Mouse (Mus musculus) lung, embryonic 16.5 days (tissue): Measurements from ENCODE around the gene 4921517D22Rik. TPM values are rescaled to one million over a fixed set of nuclear protein-coding genes. Genes with fewer than 3 reads are reported as not detected.

ENCODE experiments used
- ATAC-seq: fragments of 200-750 bp; cut with Nextera tagmentation; 2 replicates; pipeline ENCODE4 v1.8.0; 2017; ENCODE audit warnings: low read depth, mild to moderate bottlenecking, moderate library complexity
- H3K27ac ChIP-seq: fragments of 300-500 bp; sonication (generic); 2 replicates; pipeline ENCODE4 v1.5.1; 2014; ENCODE audit warnings: mild to moderate bottlenecking, control low read depth, low read length
- H3K27me3 ChIP-seq: fragments of 300-500 bp; sonication (generic); 2 replicates; pipeline ENCODE4 v1.6.1; 2014; ENCODE audit warnings: low read depth, low read length, mixed read lengths; ENCODE audit not compliant: control insufficient read depth, insufficient read depth
- H3K36me3 ChIP-seq: fragments of 300-500 bp; sonication (generic); 2 replicates; pipeline ENCODE4 v1.6.1; 2014; ENCODE audit warnings: low read length; ENCODE audit not compliant: control insufficient read depth, insufficient read depth
- H3K4me1 ChIP-seq: fragments of 300-500 bp; sonication (generic); replicated peaks from 2 replicates; pipeline ENCODE4 v1.6.1; 2014; ENCODE audit warnings: low read length, mixed read lengths; ENCODE audit not compliant: control insufficient read depth, insufficient read depth
- H3K4me2 ChIP-seq: fragments of 300-500 bp; sonication (generic); 2 replicates; pipeline ENCODE4 v1.6.1; 2014; ENCODE audit warnings: low read depth, low read length, control low read depth
- H3K4me3 ChIP-seq: fragments of 300-500 bp; sonication (generic); 2 replicates; pipeline ENCODE4 v1.5.1; 2014; ENCODE audit warnings: mild to moderate bottlenecking, low read length, control low read depth
- H3K9ac ChIP-seq: fragments of 300-500 bp; sonication (generic); 2 replicates; pipeline ENCODE4 v1.6.1; 2014; ENCODE audit warnings: low read length, control low read depth
- H3K9me3 ChIP-seq: fragments of 300-500 bp; sonication (generic); 2 replicates; pipeline ENCODE4 v1.6.1; 2016; ENCODE audit warnings: low read length; ENCODE audit not compliant: control insufficient read depth
- whole genome bisulfite sequencing: fragments of 180-500 bp; shearing (Covaris S2); extraction: QIAGEN DNeasy Blood & Tissue Kit; methylation state at CpG from one replicate; pipeline ENCODE4 v1.1.7; 2014; 5-methylcytosine and 5-hydroxymethylcytosine counted together
- polyA plus RNA-seq: library from polyadenylated mRNA; unstranded; fragments of >200 nt; fragmentation: Nextera tagmentation; extraction: Ambion mirVana; gene quantifications from 2 replicates; pipeline ENCODE4 v1.2.1, GENCODE M21; 2015

Gene 4921517D22Rik
- polyA plus RNA-seq, 1 experiment from 2014 or later = not detected

- Histone ChIP-seq H3K27me3 (no peaks in the 10 kb centered on the region), H3K27ac (peak overlapping the region; percentile 36), H3K4me1 (no peaks in the 10 kb centered on the region), H3K4me3 (no peak overlapping the region), H3K36me3 (no peaks in the 10 kb centered on the region), H3K9me3 (no peaks in the 10 kb centered on the region), H3K4me2 (no peak overlapping the region), H3K9ac (no peak overlapping the region)
- WGBS = 64% methylated on average over 4 of the region's 4 CpGs
- no peak for ATAC-seq
These were observed 36.9 kb downstream of the 4921517D22Rik start for GRCm38 (mm10) chr13:59656975-59657388.

- peak overlapping the region; percentile 36 for H3K27ac ChIP-seq
- ATAC-seq = peak; percentile 41; the same call in 1 of the 2 replicates
- WGBS = 55% methylated on average over 10 of the region's 10 CpGs
These were observed 37.5 kb downstream of the 4921517D22Rik start for GRCm38 (mm10) chr13:59656316-59656832.

GRCm38 (mm10) chr13:59655718-59656315, 38.1 kb downstream of the 4921517D22Rik start:
- peak; percentile 46; the same call in 1 of the 2 replicates for ATAC-seq
- H3K27me3 ChIP-seq = no peaks in the 10 kb centered on the region
- no peaks in the 10 kb centered on the region for H3K36me3 ChIP-seq
- no peak overlapping the region for H3K4me2 ChIP-seq
- no peaks in the 10 kb centered on the region for H3K9me3 ChIP-seq
- no peak overlapping the region for H3K9ac ChIP-seq
- no peak overlapping the region for H3K4me3 ChIP-seq
- 88% methylated on average over 15 of the region's 15 CpGs for WGBS
- H3K27ac ChIP-seq = no peak overlapping the region; the same call in 1 of the 2 replicates
- H3K4me1 ChIP-seq = no peaks in the 10 kb centered on the region

More at GRCm38 (mm10) chr13:59656316-59656832, 37.5 kb downstream of the 4921517D22Rik start:
- H3K36me3 ChIP-seq = no peaks in the 10 kb centered on the region
- no peaks in the 10 kb centered on the region for H3K4me1 ChIP-seq
- H3K9me3 ChIP-seq = no peaks in the 10 kb centered on the region
- H3K4me2 ChIP-seq = no peak overlapping the region
- no peaks in the 10 kb centered on the region for H3K27me3 ChIP-seq
- H3K4me3 ChIP-seq = no peak overlapping the region
- no peak overlapping the region for H3K9ac ChIP-seq

- no peaks in the 10 kb centered on the region for H3K36me3 ChIP-seq
- no peak overlapping the region for H3K9ac ChIP-seq
- no peaks in the 10 kb centered on the region for H3K9me3 ChIP-seq
- no peak overlapping the region for H3K4me3 ChIP-seq
- no peaks in the 10 kb centered on the region for H3K4me1 ChIP-seq
- WGBS = 75% methylated on average over 5 of the region's 5 CpGs
- H3K27ac ChIP-seq = no peak overlapping the region
- H3K4me2 ChIP-seq = no peak overlapping the region
- no peak for ATAC-seq
- H3K27me3 ChIP-seq = no peaks in the 10 kb centered on the region
These were observed 39.4 kb downstream of the 4921517D22Rik start for GRCm38 (mm10) chr13:59654465-59654864.

GRCm38 (mm10) chr13:59653136-59653535, 40.8 kb downstream of the 4921517D22Rik start:
- Histone ChIP-seq H3K4me3 (no peak overlapping the region), H3K27me3 (no peaks in the 10 kb centered on the region), H3K9me3 (no peaks in the 10 kb centered on the region), H3K36me3 (no peaks in the 10 kb centered on the region), H3K4me2 (no peak overlapping the region), H3K9ac (no peak overlapping the region), H3K4me1 (no peaks in the 10 kb centered on the region), H3K27ac (no peak overlapping the region)
- ATAC-seq = no peak
- 70% methylated on average over 3 of the region's 3 CpGs for WGBS

GRCm38 (mm10) chr13:59652651-59653050, 41.3 kb downstream of the 4921517D22Rik start:
- Histone ChIP-seq H3K27me3 (no peaks in the 10 kb centered on the region), H3K4me3 (no peak overlapping the region), H3K36me3 (no peaks in the 10 kb centered on the region), H3K27ac (no peak overlapping the region), H3K4me1 (no peaks in the 10 kb centered on the region), H3K9ac (no peak overlapping the region), H3K4me2 (no peak overlapping the region), H3K9me3 (no peaks in the 10 kb centered on the region)
- WGBS = 74% methylated on average over 5 of the region's 5 CpGs
- ATAC-seq = no peak

GRCm38 (mm10) chr13:59649781-59650180, 44.1 kb downstream of the 4921517D22Rik start:
- Histone ChIP-seq H3K36me3 (no peaks in the 10 kb centered on the region), H3K4me1 (peaks cover 11% of the 10 kb centered on the region), H3K4me2 (no peak overlapping the region), H3K9ac (no peak overlapping the region), H3K27ac (no peak overlapping the region), H3K27me3 (no peaks in the 10 kb centered on the region), H3K9me3 (no peaks in the 10 kb centered on the region), H3K4me3 (no peak overlapping the region)
- WGBS = 79% methylated on average over 5 of the region's 5 CpGs
- no peak for ATAC-seq

GRCm38 (mm10) chr13:59648598-59648997, 45.3 kb downstream of the 4921517D22Rik start:
- 85% methylated on average over 6 of the region's 6 CpGs for WGBS
- Histone ChIP-seq H3K4me2 (no peak overlapping the region), H3K36me3 (no peaks in the 10 kb centered on the region), H3K27me3 (no peaks in the 10 kb centered on the region), H3K4me1 (peaks cover 11% of the 10 kb centered on the region), H3K27ac (no peak overlapping the region), H3K9me3 (no peaks in the 10 kb centered on the region), H3K4me3 (no peak overlapping the region), H3K9ac (no peak overlapping the region)
- no peak for ATAC-seq

- Histone ChIP-seq H3K4me1 (peaks cover 11% of the 10 kb centered on the region), H3K27me3 (no peaks in the 10 kb centered on the region), H3K27ac (no peak overlapping the region), H3K4me2 (no peak overlapping the region), H3K4me3 (no peak overlapping the region), H3K9ac (no peak overlapping the region), H3K9me3 (no peaks in the 10 kb centered on the region), H3K36me3 (peaks cover 1% of the 10 kb centered on the region; the same call in 1 of the 2 replicates)
- 66% methylated on average over 6 of the region's 6 CpGs for WGBS
- no peak for ATAC-seq
These were observed 46.4 kb downstream of the 4921517D22Rik start for GRCm38 (mm10) chr13:59647484-59647883.
